21 mouse cellular contexts compared by ENCODE assay signal in genomic region chr1:151310511-151310910, GRCm38 (mm10). TPM values are rescaled to one million over a fixed set of nuclear protein-coding genes. Genes with fewer than 3 reads are reported as not detected.
DNase-seq lines count a peak whose midpoint lies in the region; ATAC-seq and TF ChIP-seq lines count a peak whose summit lies in the region.
"Had no signal": no experiment of that assay in that cellular context is flagged by ENCODE, and none has a peak within 500 bp of the region (broad histone marks: within the 10 kb centered on the region; RNA-seq: fewer than 3 reads in every experiment).

No protein-coding gene starts in this region.

- H3K27ac ChIP-seq in intestine, embryonic 16.5 days (ENCODE audit: low read length), result no peak overlapping the region
- no peak overlapping the region for H3K27ac ChIP-seq in intestine, embryonic 15.5 days
- no peak overlapping the region for H3K27ac ChIP-seq in stomach, postnatal 0 days (replicated peaks)
- no peak overlapping the region for H3K27ac ChIP-seq in liver, postnatal 0 days (ENCODE audit: low read depth)
- H3K27ac ChIP-seq: embryonic facial prominence, embryonic 13.5 days had no signal

- WGBS in intestine, embryonic 16.5 days, result 70% methylated on average over 5 of the region's 5 CpGs
- WGBS in intestine, embryonic 15.5 days, result 72% methylated on average over 5 of the region's 5 CpGs
- WGBS in stomach, postnatal 0 days, result 76% methylated on average over 5 of the region's 5 CpGs
- WGBS in liver, postnatal 0 days (ENCODE audit: insufficient replicate concordance), result 78% methylated on average over 5 of the region's 5 CpGs

- H3K27me3 ChIP-seq in intestine, embryonic 16.5 days (replicated peaks; ENCODE audit: control insufficient read depth, insufficient read depth, low read length), result no peaks in the 10 kb centered on the region
- no peaks in the 10 kb centered on the region for H3K27me3 ChIP-seq in intestine, embryonic 15.5 days (replicated peaks)
- no peaks in the 10 kb centered on the region for H3K27me3 ChIP-seq in stomach, postnatal 0 days (ENCODE audit: control insufficient read depth, insufficient read depth, low read length)
- H3K27me3 ChIP-seq in liver, postnatal 0 days (ENCODE audit: insufficient read depth, low read length), result no peaks in the 10 kb centered on the region
- H3K27me3 ChIP-seq: embryonic facial prominence, embryonic 13.5 days; Patski had no signal

- TF ChIP-seq CTCF in stomach, postnatal 0 days (IDR thresholded peaks at IDR 0.05; ENCODE audit: low read depth), result no peak
- no peak for TF ChIP-seq CTCF in liver, postnatal 0 days (IDR thresholded peaks at IDR 0.05; ENCODE audit: low read depth)

- no peaks in the 10 kb centered on the region for H3K36me3 ChIP-seq in intestine, embryonic 16.5 days (ENCODE audit: control insufficient read depth, insufficient read depth, low read length)
- H3K36me3 ChIP-seq in intestine, embryonic 15.5 days, result no peaks in the 10 kb centered on the region
- no peaks in the 10 kb centered on the region for H3K36me3 ChIP-seq in stomach, postnatal 0 days (ENCODE audit: control insufficient read depth, insufficient read depth, low read length)
- no peaks in the 10 kb centered on the region for H3K36me3 ChIP-seq in liver, postnatal 0 days (replicated peaks; ENCODE audit: insufficient read depth, low read length)
- H3K36me3 ChIP-seq: embryonic facial prominence, embryonic 13.5 days; G1E had no signal

- ATAC-seq in intestine, embryonic 16.5 days, result 0 out of 2 replicates have a peak, but pooled peaks have one; percentile 19
- no peak for ATAC-seq in intestine, embryonic 15.5 days
- ATAC-seq in stomach, postnatal 0 days (ENCODE audit: low FRiP score, low TSS enrichment), result peak; percentile 43; the same call in 1 of the 2 replicates
- ATAC-seq in liver, postnatal 0 days, result no peak
- ATAC-seq: activated CD4-positive, CD25-positive, alpha-beta regulatory T cell, adult 4 months; forebrain, embryonic 14.5 days; forebrain, embryonic 16.5 days; Patski had no signal

- no peak overlapping the region for H3K4me3 ChIP-seq in intestine, embryonic 16.5 days (ENCODE audit: low read length)
- no peak overlapping the region for H3K4me3 ChIP-seq in intestine, embryonic 15.5 days (replicated peaks)
- no peak overlapping the region for H3K4me3 ChIP-seq in stomach, postnatal 0 days (ENCODE audit: low read depth, low read length)
- H3K4me3 ChIP-seq in liver, postnatal 0 days (ENCODE audit: low read depth, low read length), result no peak overlapping the region
- H3K4me3 ChIP-seq: embryonic facial prominence, embryonic 13.5 days had no signal

- H3K9me3 ChIP-seq in intestine, embryonic 16.5 days (ENCODE audit: control insufficient read depth, low read length), result no peaks in the 10 kb centered on the region
- no peaks in the 10 kb centered on the region for H3K9me3 ChIP-seq in intestine, embryonic 15.5 days
- no peaks in the 10 kb centered on the region for H3K9me3 ChIP-seq in stomach, postnatal 0 days (ENCODE audit: control insufficient read depth, low read length)
- H3K9me3 ChIP-seq in liver, postnatal 0 days (ENCODE audit: low read length), result no peaks in the 10 kb centered on the region
- H3K9me3 ChIP-seq: embryonic facial prominence, embryonic 13.5 days; G1E had no signal

- peaks cover 11% of the 10 kb centered on the region; the same call in 1 of the 2 replicates for H3K4me1 ChIP-seq in intestine, embryonic 16.5 days (ENCODE audit: control insufficient read depth, insufficient read depth, low read length)
- H3K4me1 ChIP-seq in intestine, embryonic 15.5 days (replicated peaks), result no peaks in the 10 kb centered on the region
- H3K4me1 ChIP-seq in stomach, postnatal 0 days (replicated peaks; ENCODE audit: control insufficient read depth, insufficient read depth), result no peaks in the 10 kb centered on the region
- H3K4me1 ChIP-seq in liver, postnatal 0 days (ENCODE audit: insufficient read depth), result peaks cover 6% of the 10 kb centered on the region
- H3K4me1 ChIP-seq: embryonic facial prominence, embryonic 13.5 days had no signal

- H3K9ac ChIP-seq in intestine, embryonic 16.5 days (ENCODE audit: low read depth, low read length), result no peak overlapping the region
- no peak overlapping the region for H3K9ac ChIP-seq in intestine, embryonic 15.5 days
- H3K9ac ChIP-seq in stomach, postnatal 0 days (ENCODE audit: low read length), result no peak overlapping the region
- no peak overlapping the region for H3K9ac ChIP-seq in liver, postnatal 0 days (replicated peaks)
- H3K9ac ChIP-seq: embryonic facial prominence, embryonic 13.5 days had no signal

- intact Hi-C loops in left cerebral cortex, postnatal 4 days (cut with DNase I), result no loop called here

- DNase-seq in ES-CJ7 (ENCODE audit: low read depth, low spot score) (peak; percentile 76), R1 (ENCODE audit: low read depth, low spot score) (peak; percentile 64)
- DNase-seq in stomach, postnatal 0 days (ENCODE audit: low spot score), result peak; percentile 33
- DNase-seq in liver, postnatal 0 days, result no peak
- DNase-seq in left cerebral cortex, postnatal 4 days, result no peak
- DNase-seq: adrenal gland, adult 8-10 months; adrenal gland, postnatal 14 days; adrenal gland, postnatal 36 days; cerebellum, adult 11-12 months; cerebellum, adult 2 months; cerebellum, adult 9-10 months; cerebellum, postnatal 10 days; cerebellum, postnatal 25 days had no signal

- H3K4me2 ChIP-seq in intestine, embryonic 16.5 days (ENCODE audit: low read depth, low read length), result no peak overlapping the region
- H3K4me2 ChIP-seq in intestine, embryonic 15.5 days (replicated peaks), result no peak overlapping the region
- H3K4me2 ChIP-seq in stomach, postnatal 0 days (replicated peaks; ENCODE audit: low read depth), result no peak overlapping the region
- no peak overlapping the region for H3K4me2 ChIP-seq in liver, postnatal 0 days (ENCODE audit: low read depth, low read length)
- H3K4me2 ChIP-seq: embryonic facial prominence, embryonic 13.5 days had no signal

- TF ChIP-seq EP300 in stomach, postnatal 0 days (optimal IDR thresholded peaks at IDR 0.05), result no peak
- no peak for TF ChIP-seq EP300 in liver, postnatal 0 days (IDR thresholded peaks at IDR 0.05; ENCODE audit: low read depth)

RNA-seq across cellular contexts. Expression of gene Ivns1abp, which starts 33.8 kb away (rescaled TPM):
- polyA plus RNA-seq in intestine, embryonic 16.5 days (2015; fragmentation: Nextera tagmentation; extraction: Ambion mirVana), result 331 and 345 TPM in 2 replicates
- 313 and 339 TPM in 2 replicates for polyA plus RNA-seq in intestine, embryonic 15.5 days (2015; fragmentation: Nextera tagmentation; extraction: Ambion mirVana)
- polyA plus RNA-seq in stomach, postnatal 0 days (2015; fragmentation: Nextera tagmentation; extraction: Ambion mirVana), result 92.8 and 97.5 TPM in 2 replicates
- polyA plus RNA-seq in liver, postnatal 0 days (2015; fragmentation: Nextera tagmentation; extraction: Ambion mirVana), result 58.5 and 68.2 TPM in 2 replicates
- 100 to 1,000 TPM; 257 to 290 TPM for total RNA-seq in left cerebral cortex, postnatal 4 days (2021)

Comparison
In these comparisons a context has a peak if more than half of its experiments do, and no peak if none do; other contexts are left out.
1. ATAC-seq: peak in intestine, embryonic 16.5 days (single experiment) and stomach, postnatal 0 days (single experiment); none in intestine, embryonic 15.5 days (single experiment) and liver, postnatal 0 days (single experiment).
2. DNase-seq: peak in ES-CJ7 (single experiment), R1 (single experiment) and stomach, postnatal 0 days (single experiment); none in liver, postnatal 0 days (single experiment) and left cerebral cortex, postnatal 4 days (single experiment).